Mouse (Mus musculus) CH12.LX (cell line): ENCODE measurements around the gene Ciapin1. TPM values are rescaled to one million over a fixed set of nuclear protein-coding genes. Genes with fewer than 3 reads are reported as not detected.
A peak's percentile ranks its signal among the peaks of the same experiment; 100 is the strongest.

Experiments used
- DNase-seq: peaks from one replicate; pipeline ENCODE4 v3.0.0-alpha.2; 2013; ENCODE audit errors: extremely low read depth
- H3K27ac ChIP-seq: 2 replicates; pipeline ENCODE4 v1.5.1; 2012; ENCODE audit warnings: low read depth, mild to moderate bottlenecking, control low read depth, moderate library complexity; ENCODE audit not compliant: insufficient read depth
- H3K27me3 ChIP-seq: replicated peaks from 2 replicates; pipeline ENCODE3; 2012; ENCODE audit warnings: inconsistent platforms
- H3K36me3 ChIP-seq, 2 experiments: replicated peaks in 1 of 2; 2 replicates each; pipeline versions ENCODE3 to v1.6.1; 2012; ENCODE audit warnings: inconsistent platforms in 1 of 2, low read length in 1 of 2, mild to moderate bottlenecking in 1 of 2, mixed read lengths in 1 of 2, moderate library complexity in 1 of 2; ENCODE audit not compliant: control insufficient read depth in 1 of 2, insufficient read depth in 1 of 2
- H3K4me1 ChIP-seq, 2 experiments: 2 replicates each; pipeline ENCODE4 v1.6.1; 2012; ENCODE audit warnings: inconsistent platforms in 1 of 2, moderate library complexity in 1 of 2; ENCODE audit not compliant: insufficient read depth in 2 of 2, control insufficient read depth in 1 of 2
- H3K4me2 ChIP-seq: 2 replicates; pipeline ENCODE4 v1.6.1; 2012; ENCODE audit warnings: low read depth, mild to moderate bottlenecking, control low read depth; ENCODE audit not compliant: poor library complexity, insufficient read depth, severe bottlenecking
- H3K4me3 ChIP-seq, 3 experiments: fragments of 150-350 bp in 1 of 3; sonication (generic) in 1 of 3; replicated peaks in 1 of 3; 2 replicates each; pipeline versions ENCODE3 to v1.5.1; 2011 to 2012; ENCODE audit warnings: low read depth in 2 of 3, low read length in 2 of 3, mild to moderate bottlenecking in 2 of 3, moderate library complexity in 2 of 3, control low read depth in 1 of 3, improper control_type of control experiment in 1 of 3, inconsistent platforms in 1 of 3, mixed read lengths in 1 of 3; ENCODE audit not compliant: poor library complexity in 1 of 3
- H3K79me2 ChIP-seq: replicated peaks from 2 replicates; pipeline ENCODE4 v1.6.1; 2012; ENCODE audit warnings: mild to moderate bottlenecking, moderate library complexity; ENCODE audit not compliant: control insufficient read depth, poor library complexity, insufficient read depth, severe bottlenecking; ENCODE audit errors: extremely low read depth
- H3K9ac ChIP-seq: 2 replicates; pipeline ENCODE4 v1.6.1; 2012; ENCODE audit warnings: low read depth, mild to moderate bottlenecking, control low read depth, moderate library complexity; ENCODE audit not compliant: insufficient read depth
- H3K9me3 ChIP-seq: replicated peaks from 2 replicates; pipeline ENCODE3; 2012; ENCODE audit warnings: low read length, inconsistent platforms, mixed read lengths
- BHLHE40 ChIP-seq: IDR thresholded peaks from 2 replicates; pipeline ENCODE4 v1.6.1; 2011; ENCODE audit warnings: mild to moderate bottlenecking, low read depth, low read length, improper control_type of control experiment
- CHD1 ChIP-seq: IDR thresholded peaks from 2 replicates; pipeline ENCODE4 v1.6.1; 2012; ENCODE audit warnings: low read depth, low read length, improper control_type of control experiment, inconsistent platforms
- CHD2 ChIP-seq: IDR thresholded peaks from 2 replicates; pipeline ENCODE4 v1.6.1; 2011; ENCODE audit warnings: low read length, improper control_type of control experiment
- CTCF ChIP-seq, 2 experiments: IDR thresholded peaks in 1 of 2; conservative IDR thresholded peaks in 1 of 2; 2 replicates each; pipeline ENCODE4 v1.5.1; 2011 to 2012; ENCODE audit warnings: low read depth in 2 of 2, low read length in 2 of 2, improper control_type of control experiment in 1 of 2, inconsistent platforms in 1 of 2, mild to moderate bottlenecking in 1 of 2, moderate library complexity in 1 of 2
- E2F4 ChIP-seq: IDR thresholded peaks from 2 replicates; pipeline ENCODE4 v1.6.1; 2011; ENCODE audit warnings: low read depth, low read length, improper control_type of control experiment; ENCODE audit not compliant: insufficient replicate concordance
- ELF1 ChIP-seq: IDR thresholded peaks from 2 replicates; pipeline ENCODE4 v1.6.1; 2014; ENCODE audit warnings: low read depth, mild to moderate bottlenecking, inconsistent platforms, low read length, improper control_type of control experiment
- EP300 ChIP-seq: IDR thresholded peaks from 2 replicates; pipeline ENCODE4 v1.6.1; 2011; ENCODE audit warnings: low read length, improper control_type of control experiment
- ETS1 ChIP-seq: conservative IDR thresholded peaks from 2 replicates; pipeline ENCODE4 v1.6.1; 2012; ENCODE audit warnings: low read depth, mild to moderate bottlenecking, inconsistent platforms, low read length, improper control_type of control experiment, moderate library complexity
- GABPA ChIP-seq: IDR thresholded peaks from 2 replicates; pipeline ENCODE4 v1.6.1; 2012; ENCODE audit warnings: low read depth, low read length, improper control_type of control experiment, inconsistent platforms; ENCODE audit not compliant: insufficient replicate concordance
- HCFC1 ChIP-seq: IDR thresholded peaks from 2 replicates; pipeline ENCODE4 v1.6.1; 2012; ENCODE audit warnings: low read depth, mild to moderate bottlenecking, inconsistent platforms, low read length, improper control_type of control experiment
- IRF4 ChIP-seq: IDR thresholded peaks from 2 replicates; pipeline ENCODE4 v1.6.1; 2014; ENCODE audit warnings: low read depth, mild to moderate bottlenecking, inconsistent platforms, low read length, improper control_type of control experiment
- JUN ChIP-seq: IDR thresholded peaks from 2 replicates; pipeline ENCODE4 v1.6.1; 2011; ENCODE audit warnings: low read depth, mild to moderate bottlenecking, low read length, improper control_type of control experiment, moderate library complexity; ENCODE audit not compliant: insufficient read depth
- JUND ChIP-seq: conservative IDR thresholded peaks from 2 replicates; pipeline ENCODE4 v1.6.1; 2011; ENCODE audit warnings: low read depth, low read length, improper control_type of control experiment
- KAT2A ChIP-seq: IDR thresholded peaks from 2 replicates; pipeline ENCODE4 v1.6.1; 2012; ENCODE audit warnings: low read length, improper control_type of control experiment, inconsistent platforms; ENCODE audit not compliant: insufficient replicate concordance
- MAFK ChIP-seq: IDR thresholded peaks from 2 replicates; pipeline ENCODE4 v1.6.1; 2011; ENCODE audit warnings: low read length, improper control_type of control experiment; ENCODE audit not compliant: insufficient replicate concordance
- MAX ChIP-seq: IDR thresholded peaks from 2 replicates; pipeline ENCODE4 v1.6.1; 2011; ENCODE audit warnings: low read length, improper control_type of control experiment
- MAZ ChIP-seq: IDR thresholded peaks from 2 replicates; pipeline ENCODE4 v1.6.1; 2012; ENCODE audit warnings: low read depth, mild to moderate bottlenecking, inconsistent platforms, low read length, improper control_type of control experiment, moderate library complexity
- MEF2A ChIP-seq: IDR thresholded peaks from 2 replicates; pipeline ENCODE4 v1.6.1; 2014; ENCODE audit warnings: low read depth, mild to moderate bottlenecking, inconsistent platforms, low read length, improper control_type of control experiment, borderline replicate concordance
- MXI1 ChIP-seq: IDR thresholded peaks from 2 replicates; pipeline ENCODE4 v1.6.1; 2011; ENCODE audit warnings: mild to moderate bottlenecking, low read depth, low read length, improper control_type of control experiment
- MYC ChIP-seq: IDR thresholded peaks from 2 replicates; pipeline ENCODE4 v1.6.1; 2011; ENCODE audit warnings: low read depth, mild to moderate bottlenecking, improper control_type of control experiment, low read length
- NELFE ChIP-seq: IDR thresholded peaks from 2 replicates; pipeline ENCODE4 v1.6.1; 2011; ENCODE audit warnings: low read depth, low read length, improper control_type of control experiment
- NRF1 ChIP-seq: IDR thresholded peaks from 2 replicates; pipeline ENCODE4 v1.6.1; 2014; ENCODE audit warnings: low read depth, mild to moderate bottlenecking, inconsistent platforms, low read length, improper control_type of control experiment, moderate library complexity
- PAX5 ChIP-seq: IDR thresholded peaks from 2 replicates; pipeline ENCODE4 v1.6.1; 2012; ENCODE audit warnings: low read length, inconsistent platforms, mixed read lengths
- POLR2A ChIP-seq: IDR thresholded peaks from 2 replicates; pipeline ENCODE4 v1.6.1; 2011; ENCODE audit warnings: low read depth, mild to moderate bottlenecking, improper control_type of control experiment, low read length
- POLR2AphosphoS2 ChIP-seq: IDR thresholded peaks from 2 replicates; pipeline ENCODE4 v1.6.1; 2011; ENCODE audit warnings: low read depth, low read length, improper control_type of control experiment
- RAD21 ChIP-seq: IDR thresholded peaks from 2 replicates; pipeline ENCODE4 v1.6.1; 2011; ENCODE audit warnings: low read depth, mild to moderate bottlenecking, low read length, improper control_type of control experiment, moderate library complexity
- RCOR1 ChIP-seq: conservative IDR thresholded peaks from 2 replicates; pipeline ENCODE4 v1.6.1; 2012; ENCODE audit warnings: low read depth, mild to moderate bottlenecking, inconsistent platforms, low read length, improper control_type of control experiment
- SIN3A ChIP-seq: IDR thresholded peaks from 2 replicates; pipeline ENCODE4 v1.6.1; 2012; ENCODE audit warnings: low read length, improper control_type of control experiment, inconsistent platforms
- SMC3 ChIP-seq: IDR thresholded peaks from 2 replicates; pipeline ENCODE4 v1.6.1; 2011; ENCODE audit warnings: low read depth, low read length, improper control_type of control experiment
- TBP ChIP-seq: conservative IDR thresholded peaks from 2 replicates; pipeline ENCODE4 v1.6.1; 2011; ENCODE audit warnings: low read depth, low read length, improper control_type of control experiment
- TCF12 ChIP-seq: IDR thresholded peaks from 2 replicates; pipeline ENCODE4 v1.6.1; 2014; ENCODE audit warnings: low read depth, mild to moderate bottlenecking, inconsistent platforms, low read length, improper control_type of control experiment
- UBTF ChIP-seq: IDR thresholded peaks from 2 replicates; pipeline ENCODE4 v1.6.1; 2012; ENCODE audit warnings: low read depth, mild to moderate bottlenecking, inconsistent platforms, low read length, improper control_type of control experiment, moderate library complexity
- USF1 ChIP-seq: IDR thresholded peaks from 2 replicates; pipeline ENCODE4 v1.6.1; 2014; ENCODE audit warnings: low read depth, mild to moderate bottlenecking, inconsistent platforms, low read length, improper control_type of control experiment
- USF2 ChIP-seq: conservative IDR thresholded peaks from 2 replicates; pipeline ENCODE4 v1.6.1; 2011; ENCODE audit warnings: low read depth, low read length, improper control_type of control experiment
- ZC3H11A ChIP-seq: IDR thresholded peaks from 2 replicates; pipeline ENCODE4 v1.6.1; 2012; ENCODE audit warnings: low read depth, mild to moderate bottlenecking, inconsistent platforms, low read length, improper control_type of control experiment
- ZKSCAN1 ChIP-seq: IDR thresholded peaks from 2 replicates; pipeline ENCODE4 v1.6.1; 2012; ENCODE audit warnings: low read depth, inconsistent platforms, low read length, improper control_type of control experiment, borderline replicate concordance
- ZMIZ1 ChIP-seq: IDR thresholded peaks from 2 replicates; pipeline ENCODE4 v1.6.1; 2012; ENCODE audit warnings: low read depth, mild to moderate bottlenecking, inconsistent platforms, low read length, improper control_type of control experiment
- ZNF384 ChIP-seq: IDR thresholded peaks from 2 replicates; pipeline ENCODE4 v1.6.1; 2012; ENCODE audit warnings: low read depth, low read length, improper control_type of control experiment, inconsistent platforms
- dilution Hi-C: fragments of 300-500 bp; cut with MboI; formaldehyde crosslinking; loops from 2 replicates; pipeline ENCODE4 v1.14.3; 2020; ENCODE audit warnings: low sequenced_read_pairs; ENCODE audit not compliant: extremely low pct_unique_long_range_greater_than_20kb, extremely low pct_ligation_motif_present
- in situ Hi-C: fragments of 300-500 bp; cut with MboI; formaldehyde crosslinking; loops from 3 replicates; pipeline ENCODE4 v1.14.3; 2019; ENCODE audit warnings: low sequenced_read_pairs, low pct_ligation_motif_present, low pct_unique_long_range_greater_than_20kb, mixed read lengths
- polyA plus RNA-seq: library from polyadenylated mRNA; unstranded; fragments of >175 nt; gene quantifications from 2 replicates; pipeline ENCODE4 v1.2.1, GENCODE M21; 2012; ENCODE audit warnings: low read depth; ENCODE audit not compliant: insufficient read length
- total RNA-seq, 2 experiments: library from RNA; depleted of rRNA; stranded (reverse); fragments of 300-350 nt in 1 of 2; fragments of >200 nt in 1 of 2; gene quantifications; 2 replicates each; pipeline ENCODE4 v1.2.3; 2012 to 2014

Gene Ciapin1
- total and polyA plus RNA-seq, 3 experiments: 83.1 to 139 (median 97.1) TPM

- Histone ChIP-seq H3K27ac (peak overlapping the region; percentile 97), H3K4me3 (peak overlapping the region; percentile 20 to 78 (median 41))
- TF ChIP-seq CHD2 (no peak), MYC (peak; percentile 82; the same call in 1 of the 2 replicates), NELFE (peak; percentile 56; the same call in 1 of the 2 replicates), GABPA (no peak), ZMIZ1 (no peak; the same call in none of the 2 replicates), BHLHE40 (no peak), MEF2A (no peak), JUND (no peak), POLR2A (peak; percentile 81), TCF12 (peak; percentile 16; the same call in 1 of the 2 replicates), KAT2A (no peak), E2F4 (no peak), UBTF (no peak), MAFK (no peak), RCOR1 (no peak), EP300 (no peak), SMC3 (no peak), MAX (no peak; the same call in 1 of the 2 replicates), ETS1 (no peak; the same call in 1 of the 2 replicates), JUN (no peak), USF1 (no peak), NRF1 (no peak), RAD21 (no peak), TBP (peak; percentile 79; the same call in 1 of the 2 replicates), ZNF384 (no peak), USF2 (no peak), POLR2AphosphoS2 (no peak), PAX5 (no peak), MAZ (no peak), MXI1 (no peak), ZKSCAN1 (no peak), IRF4 (0 out of 2 replicates have a peak, but pooled peaks have one; percentile 16), SIN3A (no peak), CTCF (conservative IDR thresholded peaks at IDR 0.05 in 1 of 2, IDR thresholded peaks at IDR 0.05 in 1 of 2; ENCODE audit: low read depth in 2 of 2, low read length in 2 of 2) (no peak), HCFC1 (no peak; the same call in 1 of the 2 replicates), CHD1 (no peak), ZC3H11A (no peak), ELF1 (no peak; the same call in 1 of the 2 replicates)
- TF ChIP-seq, all 38 proteins: peak for 6
- DNase-seq: peak; percentile 89
- dilution Hi-C loops: no loop called here
- H3K9me3 ChIP-seq: no peaks in the 10 kb centered on the region
- peaks cover 21 to 67% of the 10 kb centered on the region in 2 experiments for H3K4me1 ChIP-seq
- H3K4me2 ChIP-seq: peak overlapping the region; percentile 80
- peaks cover 2% of the 10 kb centered on the region; the same call in 1 of the 2 replicates for H3K79me2 ChIP-seq
- peaks cover 0 to 27% of the 10 kb centered on the region in 2 experiments for H3K36me3 ChIP-seq
- H3K27me3 ChIP-seq: no peaks in the 10 kb centered on the region
- H3K9ac ChIP-seq: peak overlapping the region; percentile 72
- in situ Hi-C loops: no loop called here
Observed at GRCm38 (mm10) chr8:94778473-94778872, 59.7 kb downstream of the Ciapin1 start.
